Mouse (Mus musculus): ENCODE measurements around the gene Cbx8. TPM values are rescaled to one million over a fixed set of nuclear protein-coding genes. Genes with fewer than 3 reads are reported as not detected.

The Cbx8 gene
- polyA plus RNA-seq (2012; fragmentation: generic; extraction: Trizol): 6.4 TPM
- long read RNA-seq, experiment 1, transcript Cbx8-201 (5 exons, 3,580 nt): major isoform, 10 of 14 reads
- long read RNA-seq, experiment 1, partial matches to known transcripts: 0 of 14 reads
- long read RNA-seq, experiment 1, other reads (novel, unspliced or antisense): 4 of 14 reads
- long read RNA-seq, experiment 2, transcript Cbx8-201 (5 exons, 3,580 nt): major isoform, 23 of 25 reads
- long read RNA-seq, experiment 2, partial matches to known transcripts: 1 of 25 reads
- long read RNA-seq, experiment 2, other reads (novel, unspliced or antisense): 1 of 25 reads

- peak within 1 kb of the TSS; percentile 87 for H3ac ChIP-seq (ENCODE audit: control insufficient read depth, insufficient read length, low read depth)
- H3K27me3 ChIP-seq (ENCODE audit: control insufficient read depth, insufficient read depth, insufficient read length): peaks cover 17% of the 10 kb centered on the region
- H3K36me3 ChIP-seq (ENCODE audit: control insufficient read depth, insufficient read depth): peaks cover 8% of the 10 kb centered on the region
- H3K79me3 ChIP-seq (ENCODE audit: low read depth): no peaks in the 10 kb centered on the region
- H3K4me3 ChIP-seq (ENCODE audit: insufficient read depth, poor library complexity, severe bottlenecking): peak within 1 kb of the TSS; percentile 61
- peak; percentile 30 for TF ChIP-seq USF1 (IDR thresholded peaks at IDR 0.05; ENCODE audit: low read depth)
- no peak for TF ChIP-seq CEBPB (IDR thresholded peaks at IDR 0.05; ENCODE audit: low read depth)
- no peak for TF ChIP-seq CTCF (IDR thresholded peaks at IDR 0.05; ENCODE audit: control insufficient read depth, insufficient read depth, insufficient read length)
- peaks cover 10% of the 10 kb centered on the region for H3K79me2 ChIP-seq (ENCODE audit: control insufficient read depth, insufficient read depth)
These were observed at the start of gene Cbx8 for GRCm38 (mm10) chr11:119040600-119041324. Cbx8 (minus strand) TSS chr11:119040969.

DNA sequence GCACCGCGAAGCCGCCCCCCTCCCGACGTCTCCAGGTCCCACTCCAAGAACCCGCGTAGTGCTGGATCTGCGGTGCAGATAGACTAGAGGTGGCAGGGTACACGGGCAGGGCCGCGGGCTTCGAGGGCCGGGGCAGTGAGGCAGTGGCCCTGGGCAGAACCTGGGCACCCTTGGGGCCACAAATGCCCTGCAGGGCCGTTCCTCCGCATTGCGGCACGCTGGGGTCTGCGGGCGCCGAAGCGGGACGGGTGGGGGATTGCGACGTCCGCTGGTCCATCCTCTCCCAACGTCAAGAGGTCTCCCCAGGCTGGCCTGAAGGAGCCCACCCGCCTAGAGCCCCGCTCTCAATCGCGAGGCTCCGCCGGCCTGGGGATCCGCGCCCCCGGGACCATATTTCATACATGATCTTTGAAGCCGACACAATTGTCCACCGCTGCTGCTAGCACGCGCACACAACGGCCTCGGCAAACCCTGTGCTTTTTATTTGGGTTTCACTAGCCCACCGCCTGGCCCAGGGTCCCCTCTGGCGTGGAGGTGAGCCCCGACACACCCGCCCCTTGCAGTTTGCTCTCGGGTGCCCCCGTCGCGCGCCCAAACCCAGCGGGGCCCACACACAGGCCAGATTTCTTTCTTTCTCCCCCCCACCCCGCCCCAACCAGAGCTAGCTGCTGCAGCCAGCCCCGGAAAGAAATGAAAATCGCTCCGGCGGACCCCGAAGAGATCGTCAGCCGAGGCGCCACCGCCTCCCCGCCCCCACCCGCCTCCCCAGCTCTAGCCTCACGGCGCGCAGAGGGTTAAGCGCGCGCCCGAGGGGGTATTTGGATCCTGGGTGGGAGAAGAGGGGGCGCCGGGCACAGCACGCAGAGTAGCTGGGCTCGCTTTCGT lies 49.5 kb upstream of the Cbx8 start:
- Histone ChIP-seq H3K79me3 (ENCODE audit: low read depth) (no peaks in the 10 kb centered on the region), H3K27me3 (ENCODE audit: control insufficient read depth, insufficient read depth, insufficient read length) (peaks cover 7% of the 10 kb centered on the region), H3K36me3 (ENCODE audit: control insufficient read depth, insufficient read depth) (no peaks in the 10 kb centered on the region), H3K79me2 (ENCODE audit: control insufficient read depth, insufficient read depth) (peaks cover 1% of the 10 kb centered on the region), H3K4me3 (ENCODE audit: insufficient read depth, poor library complexity, severe bottlenecking) (peak overlapping the region; percentile 26), H3ac (ENCODE audit: control insufficient read depth, insufficient read length, low read depth) (peak overlapping the region; percentile 43)
- no peak for TF ChIP-seq MAX (IDR thresholded peaks at IDR 0.05)
- no peak for TF ChIP-seq CTCF (IDR thresholded peaks at IDR 0.05; ENCODE audit: control insufficient read depth, insufficient read depth, insufficient read length)
- no peak for TF ChIP-seq MYOG (IDR thresholded peaks at IDR 0.05; ENCODE audit: control insufficient read depth, extremely low read depth, insufficient read length)
- TF ChIP-seq MYOD1 (IDR thresholded peaks at IDR 0.05; ENCODE audit: control insufficient read depth, insufficient read length, low read depth): no peak
- no peak for TF ChIP-seq CEBPB (IDR thresholded peaks at IDR 0.05; ENCODE audit: low read depth)
- no peak for TF ChIP-seq USF1 (IDR thresholded peaks at IDR 0.05; ENCODE audit: low read depth)
- no peak for TF ChIP-seq FOSL1 (IDR thresholded peaks at IDR 0.05; ENCODE audit: insufficient read depth, low read length, poor library complexity, severe bottlenecking)

DNA sequence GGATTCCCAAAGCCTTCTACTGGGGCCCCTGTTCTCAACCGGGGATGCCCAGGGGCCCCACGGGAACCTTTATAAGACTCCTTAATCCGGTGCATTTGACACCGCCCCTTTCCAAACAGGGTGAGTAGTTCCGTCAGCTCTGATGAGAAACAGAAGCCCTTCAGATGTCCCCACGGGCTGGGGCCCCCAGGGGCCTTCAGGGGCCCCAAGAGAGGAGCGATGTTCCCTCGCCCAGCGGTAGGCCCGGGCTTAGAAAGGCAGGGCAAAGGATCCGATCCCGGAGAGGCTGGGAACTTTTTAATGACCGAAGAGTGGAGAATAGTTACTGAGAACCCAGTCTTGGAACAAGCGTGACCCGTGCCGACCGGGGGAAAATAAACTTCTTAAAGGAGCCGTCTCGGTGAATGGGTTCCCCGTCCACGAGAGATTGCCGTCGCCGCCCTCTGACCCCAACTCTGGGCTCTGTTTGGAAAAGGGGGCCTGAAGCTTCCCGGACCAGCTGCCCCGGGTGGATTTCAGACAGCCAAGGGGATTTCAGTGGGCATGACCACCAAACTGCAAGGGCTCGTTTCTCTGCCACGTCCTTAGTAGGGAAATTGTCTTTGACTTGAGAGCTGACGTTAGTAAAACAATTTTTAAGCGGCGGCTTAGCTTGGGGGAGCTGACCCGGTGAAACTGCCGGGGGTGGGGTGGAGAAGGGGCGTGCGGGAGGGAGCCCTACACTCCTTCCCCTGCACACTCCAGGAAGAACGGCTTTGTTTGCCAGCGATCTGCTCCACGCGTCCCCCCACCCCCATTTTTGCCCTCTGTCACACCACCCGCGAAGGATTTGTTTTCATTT lies 48.7 kb upstream of the Cbx8 start:
- TF ChIP-seq MYOG (IDR thresholded peaks at IDR 0.05; ENCODE audit: control insufficient read depth, extremely low read depth, insufficient read length) (no peak), CTCF (IDR thresholded peaks at IDR 0.05; ENCODE audit: control insufficient read depth, insufficient read depth, insufficient read length) (no peak), CEBPB (IDR thresholded peaks at IDR 0.05; ENCODE audit: low read depth) (no peak), FOSL1 (IDR thresholded peaks at IDR 0.05; ENCODE audit: insufficient read depth, low read length, poor library complexity, severe bottlenecking) (no peak), MYOD1 (IDR thresholded peaks at IDR 0.05; ENCODE audit: control insufficient read depth, insufficient read length, low read depth) (no peak), USF1 (IDR thresholded peaks at IDR 0.05; ENCODE audit: low read depth) (no peak), MAX (IDR thresholded peaks at IDR 0.05) (no peak)
- Histone ChIP-seq H3ac (ENCODE audit: control insufficient read depth, insufficient read length, low read depth) (no peak overlapping the region), H3K79me2 (ENCODE audit: control insufficient read depth, insufficient read depth) (peaks cover 10% of the 10 kb centered on the region), H3K4me3 (ENCODE audit: insufficient read depth, poor library complexity, severe bottlenecking) (no peak overlapping the region), H3K27me3 (ENCODE audit: control insufficient read depth, insufficient read depth, insufficient read length) (peaks cover 7% of the 10 kb centered on the region), H3K79me3 (ENCODE audit: low read depth) (peaks cover 4% of the 10 kb centered on the region), H3K36me3 (ENCODE audit: control insufficient read depth, insufficient read depth) (no peaks in the 10 kb centered on the region)

DNA sequence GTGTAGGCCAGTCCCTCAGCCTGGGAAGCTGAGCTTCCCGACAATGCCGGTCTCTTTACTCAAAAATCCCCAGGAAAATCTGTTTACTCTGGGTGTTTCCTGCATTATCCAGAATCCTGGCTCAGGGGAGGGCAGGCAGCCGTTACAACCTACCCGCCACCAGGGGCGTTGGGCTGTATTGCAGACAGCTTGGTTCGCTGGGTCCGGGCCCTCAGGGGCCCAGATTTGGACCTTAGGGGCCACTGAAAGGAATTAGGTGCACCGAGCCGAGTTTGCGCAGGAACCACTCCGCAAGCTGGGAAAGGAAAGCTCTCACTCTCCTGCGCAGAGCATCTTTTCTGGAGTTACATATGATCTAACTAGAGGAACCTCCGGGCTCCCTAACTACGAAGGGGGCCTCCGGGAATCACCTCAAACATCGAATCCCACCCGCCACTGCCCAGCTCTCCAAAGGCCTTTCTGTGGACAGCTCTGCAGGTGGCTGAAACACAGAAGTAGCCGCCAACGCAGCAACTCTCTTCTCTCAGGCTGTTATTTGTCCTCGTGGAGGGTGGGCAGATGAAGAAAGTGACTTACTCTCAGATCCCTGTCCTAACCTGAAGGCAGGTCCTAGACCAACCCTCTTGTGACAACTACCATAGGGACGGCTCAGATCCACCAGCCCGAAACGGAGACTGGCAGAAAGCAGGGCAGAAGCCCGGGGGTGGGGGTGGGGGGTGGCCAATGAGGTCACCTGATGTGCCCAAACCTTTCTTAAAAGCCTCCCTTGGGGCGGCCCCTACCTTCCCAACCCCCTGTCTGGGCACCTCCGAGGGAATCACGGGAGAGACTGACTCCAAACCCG lies 47.8 kb upstream of the Cbx8 start:
- H3K79me2 ChIP-seq (ENCODE audit: control insufficient read depth, insufficient read depth): peaks cover 18% of the 10 kb centered on the region
- H3ac ChIP-seq (ENCODE audit: control insufficient read depth, insufficient read length, low read depth): no peak overlapping the region
- peaks cover 7% of the 10 kb centered on the region for H3K27me3 ChIP-seq (ENCODE audit: control insufficient read depth, insufficient read depth, insufficient read length)
- H3K36me3 ChIP-seq (ENCODE audit: control insufficient read depth, insufficient read depth): no peaks in the 10 kb centered on the region
- peaks cover 7% of the 10 kb centered on the region for H3K79me3 ChIP-seq (ENCODE audit: low read depth)
- TF ChIP-seq MYOD1 (IDR thresholded peaks at IDR 0.05; ENCODE audit: control insufficient read depth, insufficient read length, low read depth) (no peak), USF1 (IDR thresholded peaks at IDR 0.05; ENCODE audit: low read depth) (no peak)
- H3K4me3 ChIP-seq (ENCODE audit: insufficient read depth, poor library complexity, severe bottlenecking): no peak overlapping the region
